Mouse (Mus musculus) embryonic fibroblast, embryonic 13.5 days (primary cell): ENCODE results near the gene Mup8.
"Not testable (repeated sequence)": the region's sequence is repeated elsewhere in the genome, so short reads cannot be mapped to it uniquely, and the experiment has no call there.

Experiments
- CTCF ChIP-seq: IDR thresholded peaks from 2 replicates; pipeline ENCODE4 v1.5.1; 2011; ENCODE audit warnings: mild to moderate bottlenecking, control low read depth, low read length, moderate library complexity, borderline replicate concordance; ENCODE audit not compliant: insufficient read depth
- POLR2A ChIP-seq: IDR thresholded peaks from 2 replicates; pipeline ENCODE4 v1.6.1; 2011; ENCODE audit warnings: low read depth, mild to moderate bottlenecking, control low read depth, low read length, moderate library complexity

DNA sequence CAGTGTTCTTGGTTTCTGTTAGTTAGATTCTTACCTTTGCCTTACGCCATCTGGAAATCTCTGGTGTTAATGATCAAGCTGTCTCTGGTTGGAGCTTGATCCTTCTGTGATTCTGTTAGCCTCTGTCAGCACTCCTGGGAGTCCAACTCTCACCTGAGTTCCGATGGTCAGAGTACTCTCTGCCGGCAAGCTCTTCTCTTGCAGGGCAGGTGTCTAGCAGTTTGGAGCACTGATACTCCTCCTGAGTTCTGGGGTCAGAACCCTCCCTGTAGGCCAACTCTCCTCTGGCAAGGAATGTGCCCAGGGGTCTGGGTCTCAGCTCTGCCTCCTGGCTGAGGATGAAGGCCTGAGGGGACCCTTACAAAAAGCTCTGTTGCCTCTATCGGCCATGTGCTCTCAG, 40.3 kb upstream of the Mup8 start:
- not testable (repeated sequence) for TF ChIP-seq CTCF, POLR2A
